In genomic region chr5:65093769-65094168, GRCm38 (mm10) we compare ENCODE assay signal across 18 mouse cellular contexts. TPM values are rescaled to one million over a fixed set of nuclear protein-coding genes. Genes with fewer than 3 reads are reported as not detected.
DNase-seq lines count a peak whose midpoint lies in the region; ATAC-seq lines count a peak whose summit lies in the region.
"Had no signal": no experiment of that assay in that cellular context is flagged by ENCODE, and none has a peak within 500 bp of the region (broad histone marks: within the 10 kb centered on the region; RNA-seq: fewer than 3 reads in every experiment).

No protein-coding gene starts in this region.

- peak; percentile 48 for DNase-seq in neural tube, embryonic 10.5 days (ENCODE audit: extremely low spot score, low spot score)
- DNase-seq in cerebellum, adult 8-10 months = peak; percentile 70
- DNase-seq in forelimb bud, embryonic 11.5 days (ENCODE audit: low read depth, low spot score) = peak; percentile 75
- no peak for DNase-seq in layer of hippocampus, adult 9-10 months (ENCODE audit: low spot score)
- DNase-seq: forebrain, postnatal 0 days; kidney, adult 18-20 months; kidney, postnatal 14 days; liver, postnatal 0 days; lung, postnatal 4 days; midbrain, embryonic 14.5 days; right cerebral cortex, adult 18-20 months had no signal

- H3K9me3 ChIP-seq in neural tube, embryonic 15.5 days (replicated peaks) = no peaks in the 10 kb centered on the region
- H3K9me3 ChIP-seq in neural tube, embryonic 12.5 days = no peaks in the 10 kb centered on the region
- H3K9me3 ChIP-seq: embryonic facial prominence, embryonic 15.5 days; hindbrain, embryonic 15.5 days; limb, embryonic 15.5 days; stomach, embryonic 15.5 days had no signal

- no peak overlapping the region for H3K27ac ChIP-seq in neural tube, embryonic 15.5 days (replicated peaks)
- no peak overlapping the region for H3K27ac ChIP-seq in neural tube, embryonic 12.5 days
- H3K27ac ChIP-seq: embryonic facial prominence, embryonic 15.5 days; hindbrain, embryonic 15.5 days; limb, embryonic 15.5 days; stomach, embryonic 15.5 days had no signal

- no peak overlapping the region for H3K4me2 ChIP-seq in neural tube, embryonic 15.5 days
- no peak overlapping the region for H3K4me2 ChIP-seq in neural tube, embryonic 12.5 days (replicated peaks)
- H3K4me2 ChIP-seq: embryonic facial prominence, embryonic 15.5 days; hindbrain, embryonic 15.5 days; limb, embryonic 15.5 days; stomach, embryonic 15.5 days had no signal

- no peaks in the 10 kb centered on the region for H3K4me1 ChIP-seq in neural tube, embryonic 15.5 days
- H3K4me1 ChIP-seq in neural tube, embryonic 12.5 days = no peaks in the 10 kb centered on the region
- H3K4me1 ChIP-seq: embryonic facial prominence, embryonic 15.5 days; hindbrain, embryonic 15.5 days had no signal

- no peaks in the 10 kb centered on the region for H3K36me3 ChIP-seq in neural tube, embryonic 15.5 days
- no peaks in the 10 kb centered on the region for H3K36me3 ChIP-seq in neural tube, embryonic 12.5 days
- H3K36me3 ChIP-seq: embryonic facial prominence, embryonic 15.5 days; hindbrain, embryonic 15.5 days; limb, embryonic 15.5 days; stomach, embryonic 15.5 days had no signal

- no peak overlapping the region for H3K4me3 ChIP-seq in neural tube, embryonic 15.5 days (replicated peaks)
- H3K4me3 ChIP-seq in neural tube, embryonic 12.5 days = no peak overlapping the region
- H3K4me3 ChIP-seq: embryonic facial prominence, embryonic 15.5 days; hindbrain, embryonic 15.5 days; limb, embryonic 15.5 days; stomach, embryonic 15.5 days had no signal

- no peak overlapping the region for H3K9ac ChIP-seq in neural tube, embryonic 15.5 days (replicated peaks)
- H3K9ac ChIP-seq in neural tube, embryonic 12.5 days = no peak overlapping the region
- H3K9ac ChIP-seq: embryonic facial prominence, embryonic 15.5 days; forebrain, postnatal 0 days; hindbrain, embryonic 15.5 days; limb, embryonic 15.5 days; liver, postnatal 0 days; stomach, embryonic 15.5 days had no signal

- ATAC-seq in neural tube, embryonic 15.5 days (ENCODE audit: low FRiP score) = no peak
- 0 out of 2 replicates have a peak, but pooled peaks have one; percentile 53 for ATAC-seq in neural tube, embryonic 12.5 days (ENCODE audit: low FRiP score, low read depth)
- ATAC-seq in megakaryocyte progenitor cell, adult 5-6 weeks (replicated peaks; ENCODE audit: poor library complexity) = no peak
- ATAC-seq: forebrain, postnatal 0 days; liver, postnatal 0 days had no signal

- H3K27me3 ChIP-seq in neural tube, embryonic 15.5 days (replicated peaks) = no peaks in the 10 kb centered on the region
- H3K27me3 ChIP-seq in neural tube, embryonic 12.5 days (replicated peaks) = no peaks in the 10 kb centered on the region
- H3K27me3 ChIP-seq: embryonic facial prominence, embryonic 15.5 days; hindbrain, embryonic 15.5 days; limb, embryonic 15.5 days; stomach, embryonic 15.5 days had no signal

RNA-seq across cellular contexts. Expression of gene Tmem156, which starts 1.8 kb away (rescaled TPM):
- polyA plus RNA-seq in neural tube, embryonic 15.5 days (2015; fragmentation: Nextera tagmentation; extraction: Ambion mirVana) = 0.68 TPM in 1 of 2 replicates, not detected in the other
- 0.19 and 0.20 TPM in 2 replicates for polyA plus RNA-seq in neural tube, embryonic 12.5 days (2016; fragmentation: Nextera tagmentation; extraction: Ambion mirVana)
- 29.2 and 30.6 TPM in 2 replicates for total RNA-seq in megakaryocyte progenitor cell, adult 5-6 weeks (2015)
- total RNA-seq in megakaryocyte progenitor cell, adult 5-6 weeks (2017) = 38.0 and 41.3 TPM in 2 replicates
- polyA plus RNA-seq: hindbrain, embryonic 15.5 days; midbrain, embryonic 14.5 days had no signal

RNA-seq across cellular contexts. Expression of gene Klhl5, which starts 13.6 kb away (rescaled TPM):
- polyA plus RNA-seq in neural tube, embryonic 15.5 days (2015; fragmentation: Nextera tagmentation; extraction: Ambion mirVana) = 50.2 and 52.0 TPM in 2 replicates
- 34.0 and 43.7 TPM in 2 replicates for polyA plus RNA-seq in neural tube, embryonic 12.5 days (2016; fragmentation: Nextera tagmentation; extraction: Ambion mirVana)
- 84.6 and 87.6 TPM in 2 replicates for total RNA-seq in megakaryocyte progenitor cell, adult 5-6 weeks (2015)
- 49.1 and 58.1 TPM in 2 replicates for total RNA-seq in megakaryocyte progenitor cell, adult 5-6 weeks (2017)
